Mouse (Mus musculus) layer of hippocampus, adult 6 months (tissue): Measurements from ENCODE around the gene A630010A05Rik. TPM values are rescaled to one million over a fixed set of nuclear protein-coding genes. Genes with fewer than 3 reads are reported as not detected.

Source experiments
- long read RNA-seq, 2 experiments: library from polyadenylated mRNA; unstranded; transcript quantifications; one replicate each; pipeline ENCODE4 v2.0.0; 2019 to 2020
- polyA plus RNA-seq: library from polyadenylated mRNA; unstranded; fragments of <200 nt; fragmentation: Nextera tagmentation; gene quantifications from 2 replicates; pipeline ENCODE4 v1.2.3, GENCODE M21; 2021

The A630010A05Rik gene
- polyA plus RNA-seq = not detected in 2 replicates
- long read RNA-seq, experiment 1 = 0 reads
- long read RNA-seq, experiment 2 = 0 reads

GRCm38 (mm10) chr16:14562017-14562416, at the start of gene A630010A05Rik:
A630010A05Rik (plus strand) TSS chr16:14562317.

Other genes with a start within 250 kb of the A630010A05Rik start
- gene Fopnl, start 244.9 kb upstream of the A630010A05Rik start, polyA plus RNA-seq = 139 and 151 TPM in 2 replicates
- 4.9 and 6.6 TPM in 2 replicates for gene Abcc1, start 200.8 kb upstream of the A630010A05Rik start, polyA plus RNA-seq